Mouse (Mus musculus) E14TG2a.4 (cell line): ENCODE measurements around the gene St14.
A peak's percentile ranks its signal among the peaks of the same experiment; 100 is the strongest.

Source experiments
- CTCF ChIP-seq: conservative IDR thresholded peaks from 2 replicates; pipeline ENCODE4 v1.5.1; 2014; ENCODE audit warnings: low read length
- NANOG ChIP-seq: IDR thresholded peaks from 2 replicates; pipeline ENCODE4 v1.6.1; 2014; ENCODE audit warnings: borderline replicate concordance, low read length, mixed read lengths
- POU5F1 ChIP-seq: IDR thresholded peaks from 2 replicates; pipeline ENCODE4 v1.6.1; 2014; ENCODE audit warnings: low read length, borderline replicate concordance

GRCm38 (mm10) chr9:31086085-31086753, 45.4 kb downstream of the St14 start:
- TF ChIP-seq CTCF (peak; percentile 74), NANOG (no peak), POU5F1 (no peak)
